Mouse (Mus musculus): ENCODE results near the gene Smn1. TPM values are rescaled to one million over a fixed set of nuclear protein-coding genes. Genes with fewer than 3 reads are reported as not detected.
"Not testable (repeated sequence)": the region's sequence is repeated elsewhere in the genome, so short reads cannot be mapped to it uniquely, and the experiment has no call there.

Smn1 gene
- total RNA-seq (2022): 10 to 100 TPM; 33.8 to 44.4 (median 38.6) TPM

- peak; percentile 94 to 96 for DNase-seq (ENCODE audit: low spot score in 2 of 2)
Measured at GRCm38 (mm10) chr13:100124423-100125257, at the start of gene Smn1. Gene Smn1 (plus strand): TSS chr13:100124852.

GRCm38 (mm10) chr13:100098808-100099207 lies 25.8 kb upstream of the Smn1 start:
- DNase-seq (ENCODE audit: low spot score in 2 of 2): no peak

DNA sequence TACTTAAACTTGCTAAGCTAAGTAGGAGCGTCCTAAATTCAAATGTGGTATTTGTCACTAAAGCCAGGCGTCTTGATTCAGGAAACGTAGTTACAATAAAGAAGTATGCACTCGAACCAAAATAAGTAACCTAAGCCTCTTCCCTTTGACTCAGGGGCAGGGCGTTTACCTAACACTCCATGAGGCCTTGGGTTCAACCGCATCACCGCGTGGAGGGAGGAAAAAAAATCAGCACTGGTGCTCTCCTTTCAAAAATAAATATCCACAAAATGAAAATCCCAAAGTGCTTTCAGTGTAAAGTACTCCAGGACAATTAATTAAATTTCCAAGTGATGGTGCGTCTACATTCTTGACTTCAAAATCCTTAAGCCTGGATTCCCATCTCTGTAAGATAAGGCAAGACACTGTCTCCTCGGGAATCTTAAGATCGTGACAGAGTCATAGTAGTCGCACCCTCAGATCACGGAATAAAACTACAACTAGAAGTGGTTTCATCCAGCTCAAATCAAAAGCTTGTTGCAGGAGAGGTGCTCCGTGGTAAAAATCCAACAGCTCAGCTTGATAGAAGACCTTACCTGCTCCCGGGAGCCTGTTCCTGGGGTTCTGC lies 21.5 kb upstream of the Smn1 start:
- DNase-seq (ENCODE audit: low spot score in 2 of 2): no peak

GRCm38 (mm10) chr13:100103748-100104254 lies 20.9 kb upstream of the Smn1 start, which contains the start of gene Bdp1:
Gene Bdp1 (minus strand): TSS chr13:100104070.
- peak; percentile 87 to 95 for DNase-seq (ENCODE audit: low spot score in 2 of 2)

GRCm38 (mm10) chr13:100107652-100108472 lies 16.8 kb upstream of the Smn1 start, which contains the start of gene Serf1:
Gene Serf1 (plus strand): TSS chr13:100108012.
- peak; percentile 73 to 74 for DNase-seq (ENCODE audit: low spot score in 2 of 2)

DNA sequence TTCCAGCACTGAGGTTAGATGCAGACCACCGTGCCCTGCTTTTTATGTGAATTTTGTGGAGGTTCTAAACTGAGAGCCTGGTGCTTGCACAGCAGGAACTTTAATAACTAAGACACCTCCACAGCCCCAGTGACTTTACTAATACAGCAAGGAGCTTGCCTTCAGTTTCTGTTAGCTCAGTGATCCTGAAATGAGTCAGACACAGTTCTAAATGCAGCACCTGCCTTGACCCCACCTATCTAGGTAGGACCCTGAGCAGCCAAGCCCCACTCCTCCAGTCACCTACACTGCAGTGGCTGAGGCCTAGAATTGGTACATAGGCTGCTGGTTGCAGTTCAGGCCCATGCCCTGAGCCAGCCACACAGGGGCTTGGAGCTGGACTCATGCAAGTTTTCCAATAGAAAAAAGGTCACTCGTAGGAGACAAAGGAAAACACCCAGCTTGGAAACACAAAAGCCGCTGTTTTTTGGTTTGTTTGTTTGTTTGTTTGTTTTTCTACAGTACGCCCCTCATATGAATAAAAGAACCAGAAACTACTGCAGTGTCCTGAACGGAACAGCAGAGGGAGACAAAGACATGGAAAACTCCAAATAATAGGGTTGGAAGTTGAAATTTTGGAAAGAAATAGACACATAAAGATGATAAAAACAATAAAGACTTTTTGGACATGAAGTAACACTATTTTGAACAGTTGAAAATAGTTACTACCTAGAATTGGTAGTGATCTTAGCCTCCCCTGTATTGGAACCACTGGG lies 12.3 kb upstream of the Smn1 start:
- no peak for DNase-seq (ENCODE audit: low spot score in 2 of 2)

- no peak for DNase-seq (ENCODE audit: low spot score in 2 of 2)
Measured at GRCm38 (mm10) chr13:100123970-100124369, 682 bp upstream of the Smn1 start.

GRCm38 (mm10) chr13:100125258-100125643 lies 599 bp downstream of the Smn1 start:
- DNase-seq (ENCODE audit: low spot score in 2 of 2): no peak

GRCm38 (mm10) chr13:100141646-100142314 lies 17.1 kb downstream of the Smn1 start:
- DNase-seq (ENCODE audit: low spot score in 2 of 2): no peak

GRCm38 (mm10) chr13:100152659-100153058 lies 28.0 kb downstream of the Smn1 start:
- DNase-seq (ENCODE audit: low spot score in 2 of 2): no peak

DNA sequence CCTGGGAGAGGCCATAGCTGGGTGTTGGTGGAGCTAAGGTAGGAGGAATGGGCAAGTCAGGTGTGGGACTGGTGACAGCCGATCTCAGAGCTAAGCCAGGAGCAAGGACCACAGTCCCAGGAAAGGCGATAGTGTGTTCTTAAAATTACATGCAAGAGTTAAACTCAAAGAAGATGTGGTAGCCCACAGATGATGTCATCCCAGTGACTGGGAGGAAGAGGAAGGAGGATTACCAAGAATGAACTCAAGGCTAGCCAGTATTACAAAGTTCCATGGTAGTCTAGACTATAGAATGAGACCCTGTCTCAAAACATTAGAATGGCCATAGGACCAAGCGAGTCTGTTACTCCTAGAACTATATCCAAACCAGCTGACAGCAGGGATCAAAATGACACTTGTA lies 32.0 kb downstream of the Smn1 start:
- DNase-seq (ENCODE audit: low spot score in 2 of 2): no peak

DNA sequence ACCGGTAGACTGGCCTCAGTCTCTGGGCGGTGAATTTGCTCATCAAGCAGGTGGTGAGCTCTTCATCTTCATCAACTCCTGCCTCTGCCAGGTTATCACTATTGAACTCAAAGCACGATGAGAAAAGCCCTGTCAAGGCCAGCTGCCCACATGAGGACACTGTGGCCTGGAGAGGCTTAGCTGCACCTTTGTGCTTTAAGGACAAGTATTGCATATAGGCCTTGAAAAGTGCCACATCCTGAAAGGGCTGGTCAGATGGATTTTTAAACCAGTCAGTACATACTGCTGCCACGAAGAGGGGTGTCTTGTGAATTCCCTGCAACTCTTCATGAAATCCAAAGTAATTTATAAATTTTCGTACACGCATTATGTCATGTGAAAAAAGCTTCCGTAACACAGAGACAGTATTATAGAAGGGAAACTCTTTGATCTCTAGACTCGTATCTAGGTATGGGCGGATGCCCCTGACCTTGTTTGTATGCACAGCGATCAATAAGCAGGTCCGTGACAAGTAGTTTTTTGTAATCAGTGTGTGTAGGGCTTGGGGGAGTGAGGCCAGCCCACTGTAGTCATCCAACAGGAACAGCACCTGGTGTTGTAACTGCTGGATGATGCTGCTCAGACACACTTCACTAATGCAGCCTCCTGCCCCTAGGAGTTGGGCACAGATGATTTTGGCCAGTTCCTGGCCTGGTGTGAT lies 36.7 kb downstream of the Smn1 start:
- not testable (repeated sequence) for DNase-seq (ENCODE audit: low spot score in 2 of 2)

GRCm38 (mm10) chr13:100162467-100162866 lies 37.8 kb downstream of the Smn1 start:
- DNase-seq (ENCODE audit: low spot score in 2 of 2): not testable (repeated sequence)

DNA sequence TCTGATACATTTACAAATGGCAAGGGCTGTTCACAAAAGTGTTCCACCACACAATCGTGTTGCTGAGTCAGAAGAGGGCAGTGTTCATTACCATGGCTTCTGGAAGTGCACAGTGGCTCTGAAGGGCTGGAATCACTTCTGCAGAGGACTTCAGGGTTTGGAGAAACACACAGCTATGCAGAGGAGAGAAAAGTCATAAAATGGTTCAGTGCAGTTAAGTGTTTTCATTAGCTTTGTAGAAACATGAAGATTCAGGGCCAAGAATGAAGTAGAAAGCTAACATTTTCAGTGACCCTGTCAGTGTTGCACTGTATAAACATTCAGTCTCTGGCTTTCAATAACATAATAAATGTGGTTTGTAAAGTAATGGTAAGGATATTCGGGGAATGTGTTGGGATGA lies 41.7 kb downstream of the Smn1 start:
- DNase-seq (ENCODE audit: low spot score in 2 of 2): not testable (repeated sequence)

DNA sequence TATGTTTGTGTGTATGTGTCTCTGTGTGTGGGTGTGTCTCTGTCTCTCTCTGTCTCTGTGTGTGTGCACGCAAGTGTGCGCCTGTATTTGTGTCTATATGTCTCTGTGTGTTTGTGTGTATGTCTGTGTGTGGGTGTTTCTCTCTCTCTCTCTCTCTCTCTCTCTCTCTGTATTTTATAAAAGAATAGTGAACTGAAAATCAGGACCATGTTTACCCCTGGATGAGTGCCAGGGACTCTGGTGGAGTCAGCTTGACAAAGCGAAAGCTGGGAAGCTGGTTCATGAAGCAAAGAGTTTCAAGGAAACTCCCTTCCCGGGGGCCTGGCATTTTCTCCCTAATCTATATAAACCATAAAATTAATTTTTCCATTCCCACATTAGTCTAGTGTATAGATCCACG lies 49.7 kb downstream of the Smn1 start:
- not testable (repeated sequence) for DNase-seq (ENCODE audit: low spot score in 2 of 2)

DNA sequence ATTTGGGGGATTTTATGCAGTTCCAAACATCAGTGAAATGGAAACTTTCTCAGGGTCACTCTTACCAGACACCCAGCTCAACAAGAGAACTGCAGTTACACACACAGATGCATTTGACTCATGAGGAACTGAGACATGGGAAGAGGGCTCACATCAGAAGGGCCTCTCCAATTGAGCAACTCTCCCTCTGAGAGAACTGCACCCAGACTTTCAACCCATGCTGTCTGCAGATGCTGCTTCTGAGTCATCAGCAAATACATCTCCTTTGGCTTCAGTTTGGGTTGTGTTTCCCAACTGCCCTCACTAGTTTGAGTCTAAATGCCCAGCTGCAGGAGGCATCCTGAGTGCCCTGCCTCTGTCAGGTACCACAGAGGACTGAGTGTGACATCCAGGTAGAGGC lies 58.5 kb downstream of the Smn1 start:
- DNase-seq (ENCODE audit: low spot score in 2 of 2): not testable (repeated sequence)
